Mouse (Mus musculus) midbrain, embryonic 13.5 days (tissue): Measurements from ENCODE around the gene Anxa2. TPM values are rescaled to one million over a fixed set of nuclear protein-coding genes. Genes with fewer than 3 reads are reported as not detected.

Experiments used
- ATAC-seq: fragments of 200-750 bp; cut with Nextera tagmentation; 2 replicates; pipeline ENCODE4 v1.8.0; 2017; ENCODE audit warnings: mild to moderate bottlenecking, moderate TSS enrichment, moderate library complexity
- H3K27ac ChIP-seq: fragments of 300-500 bp; sonication (generic); 2 replicates; pipeline ENCODE4 v1.5.1; 2015; ENCODE audit warnings: inconsistent platforms, mild to moderate bottlenecking, moderate library complexity
- H3K27me3 ChIP-seq: fragments of 300-500 bp; sonication (generic); 2 replicates; pipeline ENCODE4 v1.6.1; 2015; ENCODE audit warnings: mild to moderate bottlenecking, inconsistent platforms
- H3K36me3 ChIP-seq: fragments of 300-500 bp; sonication (generic); 2 replicates; pipeline ENCODE4 v1.6.1; 2015; ENCODE audit warnings: mild to moderate bottlenecking, inconsistent platforms
- H3K4me1 ChIP-seq: fragments of 300-500 bp; sonication (generic); replicated peaks from 2 replicates; pipeline ENCODE4 v1.6.1; 2015; ENCODE audit warnings: inconsistent platforms
- H3K4me2 ChIP-seq: fragments of 300-500 bp; sonication (generic); replicated peaks from 2 replicates; pipeline ENCODE4 v1.6.1; 2015; ENCODE audit warnings: moderate library complexity, mild to moderate bottlenecking, inconsistent platforms
- H3K4me3 ChIP-seq: fragments of 300-500 bp; sonication (generic); replicated peaks from 2 replicates; pipeline ENCODE4 v1.5.1; 2015; ENCODE audit warnings: mild to moderate bottlenecking, inconsistent platforms
- H3K9ac ChIP-seq: fragments of 300-500 bp; sonication (generic); replicated peaks from 2 replicates; pipeline ENCODE4 v1.6.1; 2015; ENCODE audit warnings: mild to moderate bottlenecking, inconsistent platforms
- H3K9me3 ChIP-seq: fragments of 300-500 bp; sonication (generic); 2 replicates; pipeline ENCODE4 v1.6.1; 2016; ENCODE audit warnings: mild to moderate bottlenecking, inconsistent platforms
- WGBS: fragments of 180-500 bp; shearing (Covaris S2); methylation state at CpG from one replicate; pipeline ENCODE4 v1.1.7; 2015; 5-methylcytosine and 5-hydroxymethylcytosine counted together
- polyA plus RNA-seq: library from polyadenylated mRNA; unstranded; fragments of >200 nt; fragmentation: Nextera tagmentation; extraction: Ambion mirVana; gene quantifications from 2 replicates; pipeline ENCODE4 v1.2.1, GENCODE M21; 2015

Anxa2 gene
- polyA plus RNA-seq, 1 experiment from 2014 or later, result 115 TPM

GRCm38 (mm10) chr9:69488510-69488909, 35.1 kb downstream of the Anxa2 start:
- H3K27ac ChIP-seq, result no peak overlapping the region
- no peak overlapping the region for H3K4me3 ChIP-seq
- 0 out of 2 replicates have a peak overlapping the region, but pooled peaks have one; percentile 17 for H3K4me2 ChIP-seq
- H3K36me3 ChIP-seq, result 0 out of 2 replicates have a peak, but pooled peaks cover 3% of the 10 kb centered on the region
- 0 out of 2 replicates have a peak overlapping the region, but pooled peaks have one; percentile 33 for H3K9ac ChIP-seq
- peaks cover 20% of the 10 kb centered on the region for H3K4me1 ChIP-seq
- ATAC-seq, result peak; percentile 48; the same call in 1 of the 2 replicates
- H3K9me3 ChIP-seq, result peaks cover 3% of the 10 kb centered on the region; the same call in 1 of the 2 replicates
- H3K27me3 ChIP-seq, result no peaks in the 10 kb centered on the region
- 30% methylated on average over 8 of the region's 8 CpGs for WGBS

- peak; percentile 73; the same call in 1 of the 2 replicates for ATAC-seq
- WGBS, result 7% methylated on average over 5 of the region's 5 CpGs
- 0 out of 2 replicates have a peak overlapping the region, but pooled peaks have one; percentile 17 for H3K4me2 ChIP-seq
Observed at GRCm38 (mm10) chr9:69488972-69489371, 35.6 kb downstream of the Anxa2 start.

GRCm38 (mm10) chr9:69492809-69493208, 39.4 kb downstream of the Anxa2 start:
- WGBS, result 97% methylated on average over 6 of the region's 6 CpGs
- no peaks in the 10 kb centered on the region for H3K27me3 ChIP-seq
- H3K9me3 ChIP-seq, result peaks cover 3% of the 10 kb centered on the region; the same call in 1 of the 2 replicates
- peaks cover 7% of the 10 kb centered on the region for H3K4me1 ChIP-seq
- H3K36me3 ChIP-seq, result 0 out of 2 replicates have a peak, but pooled peaks cover 3% of the 10 kb centered on the region
- H3K4me2 ChIP-seq, result no peak overlapping the region
- H3K9ac ChIP-seq, result no peak overlapping the region
- ATAC-seq, result no peak
- no peak overlapping the region for H3K27ac ChIP-seq
- H3K4me3 ChIP-seq, result no peak overlapping the region

More at GRCm38 (mm10) chr9:69488972-69489371, 35.6 kb downstream of the Anxa2 start:
- 0 out of 2 replicates have a peak, but pooled peaks cover 3% of the 10 kb centered on the region for H3K36me3 ChIP-seq
- H3K27ac ChIP-seq, result no peak overlapping the region
- peaks cover 3% of the 10 kb centered on the region; the same call in 1 of the 2 replicates for H3K9me3 ChIP-seq
- no peak overlapping the region for H3K4me3 ChIP-seq
- H3K27me3 ChIP-seq, result no peaks in the 10 kb centered on the region
- H3K9ac ChIP-seq, result 0 out of 2 replicates have a peak overlapping the region, but pooled peaks have one; percentile 33
- H3K4me1 ChIP-seq, result peaks cover 15% of the 10 kb centered on the region

- no peak overlapping the region for H3K4me3 ChIP-seq
- 0 out of 2 replicates have a peak, but pooled peaks cover 4% of the 10 kb centered on the region for H3K27me3 ChIP-seq
- H3K9ac ChIP-seq, result no peak overlapping the region
- H3K4me1 ChIP-seq, result peaks cover 14% of the 10 kb centered on the region
- H3K36me3 ChIP-seq, result no peaks in the 10 kb centered on the region
- WGBS, result 31% methylated on average over 6 of the region's 6 CpGs
- no peak for ATAC-seq
- H3K27ac ChIP-seq, result no peak overlapping the region
- no peaks in the 10 kb centered on the region for H3K9me3 ChIP-seq
- no peak overlapping the region for H3K4me2 ChIP-seq
Observed at GRCm38 (mm10) chr9:69502504-69502903, 49.1 kb downstream of the Anxa2 start.

GRCm38 (mm10) chr9:69505611-69506010, 52.2 kb downstream of the Anxa2 start:
- Histone ChIP-seq H3K4me2 (no peak overlapping the region), H3K9me3 (no peaks in the 10 kb centered on the region), H3K4me3 (no peak overlapping the region), H3K4me1 (peaks cover 19% of the 10 kb centered on the region), H3K36me3 (no peaks in the 10 kb centered on the region), H3K9ac (no peak overlapping the region), H3K27me3 (peaks cover 9% of the 10 kb centered on the region; the same call in 1 of the 2 replicates), H3K27ac (no peak overlapping the region)
- no peak for ATAC-seq
- 14% methylated on average over 7 of the region's 7 CpGs for WGBS

GRCm38 (mm10) chr9:69507206-69507605, 53.8 kb downstream of the Anxa2 start:
- Histone ChIP-seq H3K9me3 (no peaks in the 10 kb centered on the region), H3K27me3 (peaks cover 13% of the 10 kb centered on the region; the same call in 1 of the 2 replicates), H3K9ac (no peak overlapping the region; the same call in 1 of the 2 replicates), H3K4me3 (no peak overlapping the region), H3K36me3 (no peaks in the 10 kb centered on the region), H3K4me1 (peaks cover 24% of the 10 kb centered on the region), H3K4me2 (peak overlapping the region; percentile 30), H3K27ac (0 out of 2 replicates have a peak overlapping the region, but pooled peaks have one; percentile 30)
- ATAC-seq, result 0 out of 2 replicates have a peak, but pooled peaks have one; percentile 34
- WGBS, result 21% methylated on average over 11 of the region's 11 CpGs

- WGBS, result 81% methylated on average over 8 of the region's 8 CpGs
- peaks cover 13% of the 10 kb centered on the region; the same call in 1 of the 2 replicates for H3K27me3 ChIP-seq
- no peak for ATAC-seq
Observed at GRCm38 (mm10) chr9:69508016-69508415, 54.6 kb downstream of the Anxa2 start.

GRCm38 (mm10) chr9:69511881-69512590, 58.6 kb downstream of the Anxa2 start:
- no peak for ATAC-seq
- Histone ChIP-seq H3K4me3 (no peak overlapping the region), H3K4me2 (no peak overlapping the region), H3K9ac (no peak overlapping the region), H3K27ac (no peak overlapping the region), H3K36me3 (no peaks in the 10 kb centered on the region), H3K27me3 (peaks cover 16% of the 10 kb centered on the region), H3K4me1 (peaks cover 23% of the 10 kb centered on the region), H3K9me3 (no peaks in the 10 kb centered on the region)
- WGBS, result 6% methylated on average over 11 of the region's 11 CpGs

More at GRCm38 (mm10) chr9:69508016-69508415, 54.6 kb downstream of the Anxa2 start:
- H3K36me3 ChIP-seq, result no peaks in the 10 kb centered on the region
- H3K9me3 ChIP-seq, result no peaks in the 10 kb centered on the region
- no peak overlapping the region for H3K4me3 ChIP-seq
- H3K9ac ChIP-seq, result no peak overlapping the region
- no peak overlapping the region for H3K27ac ChIP-seq
- H3K4me2 ChIP-seq, result no peak overlapping the region
- peaks cover 30% of the 10 kb centered on the region for H3K4me1 ChIP-seq

- WGBS, result 70% methylated on average over 1 of the region's 1 CpGs
- H3K4me2 ChIP-seq, result no peak overlapping the region
Observed at GRCm38 (mm10) chr9:69512726-69513125, 59.3 kb downstream of the Anxa2 start.

GRCm38 (mm10) chr9:69514206-69514605, 60.8 kb downstream of the Anxa2 start:
- H3K9ac ChIP-seq, result no peak overlapping the region
- H3K4me3 ChIP-seq, result no peak overlapping the region
- 70% methylated on average over 8 of the region's 8 CpGs for WGBS
- no peak for ATAC-seq
- no peaks in the 10 kb centered on the region for H3K36me3 ChIP-seq
- peaks cover 22% of the 10 kb centered on the region for H3K4me1 ChIP-seq
- H3K4me2 ChIP-seq, result no peak overlapping the region
- no peaks in the 10 kb centered on the region for H3K9me3 ChIP-seq
- peaks cover 11% of the 10 kb centered on the region for H3K27me3 ChIP-seq
- H3K27ac ChIP-seq, result no peak overlapping the region

More at GRCm38 (mm10) chr9:69512726-69513125, 59.3 kb downstream of the Anxa2 start:
- Histone ChIP-seq H3K4me1 (peaks cover 23% of the 10 kb centered on the region), H3K4me3 (no peak overlapping the region), H3K27me3 (peaks cover 16% of the 10 kb centered on the region), H3K9ac (no peak overlapping the region), H3K9me3 (no peaks in the 10 kb centered on the region), H3K36me3 (no peaks in the 10 kb centered on the region), H3K27ac (no peak overlapping the region)
- no peak for ATAC-seq

GRCm38 (mm10) chr9:69515416-69515815, 62.0 kb downstream of the Anxa2 start:
- no peak overlapping the region for H3K27ac ChIP-seq
- no peak overlapping the region for H3K4me2 ChIP-seq
- 87% methylated on average over 7 of the region's 7 CpGs for WGBS
- H3K9me3 ChIP-seq, result no peaks in the 10 kb centered on the region
- peaks cover 11% of the 10 kb centered on the region for H3K27me3 ChIP-seq
- no peaks in the 10 kb centered on the region for H3K36me3 ChIP-seq
- H3K9ac ChIP-seq, result no peak overlapping the region
- H3K4me1 ChIP-seq, result peaks cover 22% of the 10 kb centered on the region
- H3K4me3 ChIP-seq, result no peak overlapping the region
- ATAC-seq, result no peak
